Mouse (Mus musculus) inflammation-experienced regulatory T-cells, adult 6 months (primary cell): ENCODE measurements around the gene Slc17a7. TPM values are rescaled to one million over a fixed set of nuclear protein-coding genes. Genes with fewer than 3 reads are reported as not detected.
"Not testable (repeated sequence)": the region's sequence is repeated elsewhere in the genome, so short reads cannot be mapped to it uniquely, and the experiment has no call there.

Experiments used
- ATAC-seq: one replicate; pipeline ENCODE4 v1.8.0; 2017
- polyA plus RNA-seq, 3 experiments: library from polyadenylated mRNA; unstranded; fragments of 100-300 nt; shearing (Covaris generic); gene quantifications; one replicate each; pipeline ENCODE4 v1.2.1; 2017

The Slc17a7 gene
- polyA plus RNA-seq, 3 experiments from 2014 or later, result 0.16 TPM; not detected in 2

- no peak for ATAC-seq
Observed at GRCm38 (mm10) chr7:45154993-45155514, 8.7 kb upstream of the Slc17a7 start.

DNA sequence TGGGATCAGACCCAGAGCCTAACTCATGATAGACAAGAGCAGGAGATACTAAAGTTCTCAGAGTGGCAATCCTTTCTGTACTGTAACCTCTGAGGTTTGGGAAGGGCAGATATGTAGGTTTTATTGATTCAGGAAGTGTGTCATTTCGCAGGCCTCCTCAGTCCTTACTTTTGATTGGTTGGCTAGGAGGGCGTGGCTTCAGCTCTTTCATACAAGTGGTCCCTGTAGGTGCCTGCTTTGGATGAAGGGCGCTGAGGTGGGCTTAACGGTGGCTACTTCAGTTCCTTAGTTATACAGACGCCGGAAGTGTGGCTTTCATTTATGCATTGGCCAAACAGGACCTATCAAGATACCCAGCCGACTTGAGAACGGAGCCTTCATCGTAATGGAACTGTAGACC, 8.2 kb upstream of the Slc17a7 start:
- ATAC-seq, result no peak

- no peak for ATAC-seq
Observed at GRCm38 (mm10) chr7:45156206-45156605, 7.5 kb upstream of the Slc17a7 start.

- no peak for ATAC-seq
Observed at GRCm38 (mm10) chr7:45157459-45157858, 6.3 kb upstream of the Slc17a7 start.

GRCm38 (mm10) chr7:45158991-45159390, 4.8 kb upstream of the Slc17a7 start:
- no peak for ATAC-seq

DNA sequence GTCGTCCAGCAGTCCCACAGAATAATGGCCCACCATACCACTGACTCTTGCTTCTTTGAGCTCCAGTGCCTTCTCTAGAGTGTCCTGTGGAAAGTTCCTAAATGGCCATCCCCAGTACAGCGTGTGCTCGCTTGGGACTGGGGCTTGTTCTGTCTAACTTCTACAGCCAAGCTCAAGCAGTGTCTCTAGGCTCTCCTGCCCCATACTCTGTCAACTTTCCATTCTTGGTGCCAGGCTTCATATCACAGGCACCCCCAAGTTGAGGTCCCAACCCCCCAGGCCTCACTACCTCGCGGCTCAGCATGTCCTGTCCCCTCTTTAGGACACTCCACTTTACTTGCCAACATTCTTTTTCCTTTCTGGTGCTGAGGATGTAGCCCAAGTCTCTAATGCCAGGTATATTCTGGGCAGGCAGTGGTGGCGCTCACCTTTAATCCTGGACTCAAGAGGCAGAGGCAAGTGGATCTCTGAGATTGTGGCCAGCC, 3.4 kb upstream of the Slc17a7 start:
- ATAC-seq, result no peak

- ATAC-seq, result no peak
Observed at GRCm38 (mm10) chr7:45160866-45161265, 2.9 kb upstream of the Slc17a7 start.

GRCm38 (mm10) chr7:45161612-45162473, 1.9 kb upstream of the Slc17a7 start:
- ATAC-seq, result peak; percentile 96

DNA sequence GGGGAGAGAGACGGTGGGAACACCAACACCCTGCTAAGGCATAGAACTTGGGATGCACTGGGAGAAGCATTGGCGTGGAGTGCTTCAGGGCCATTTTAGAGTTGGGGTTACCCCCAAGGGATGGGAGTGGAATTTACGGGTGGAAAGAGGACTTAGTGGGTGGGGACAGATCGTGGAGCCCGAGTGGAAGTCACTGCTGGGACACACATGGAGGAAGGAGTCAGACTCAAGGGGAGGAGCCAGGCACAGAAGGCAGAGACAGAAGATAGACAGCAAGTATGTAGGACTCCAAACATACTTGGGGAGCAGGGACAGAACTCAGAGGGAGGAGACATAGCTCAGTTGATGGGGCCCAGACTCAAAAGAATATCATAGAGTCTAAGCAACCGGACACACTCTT, 1.2 kb upstream of the Slc17a7 start:
- ATAC-seq, result no peak

DNA sequence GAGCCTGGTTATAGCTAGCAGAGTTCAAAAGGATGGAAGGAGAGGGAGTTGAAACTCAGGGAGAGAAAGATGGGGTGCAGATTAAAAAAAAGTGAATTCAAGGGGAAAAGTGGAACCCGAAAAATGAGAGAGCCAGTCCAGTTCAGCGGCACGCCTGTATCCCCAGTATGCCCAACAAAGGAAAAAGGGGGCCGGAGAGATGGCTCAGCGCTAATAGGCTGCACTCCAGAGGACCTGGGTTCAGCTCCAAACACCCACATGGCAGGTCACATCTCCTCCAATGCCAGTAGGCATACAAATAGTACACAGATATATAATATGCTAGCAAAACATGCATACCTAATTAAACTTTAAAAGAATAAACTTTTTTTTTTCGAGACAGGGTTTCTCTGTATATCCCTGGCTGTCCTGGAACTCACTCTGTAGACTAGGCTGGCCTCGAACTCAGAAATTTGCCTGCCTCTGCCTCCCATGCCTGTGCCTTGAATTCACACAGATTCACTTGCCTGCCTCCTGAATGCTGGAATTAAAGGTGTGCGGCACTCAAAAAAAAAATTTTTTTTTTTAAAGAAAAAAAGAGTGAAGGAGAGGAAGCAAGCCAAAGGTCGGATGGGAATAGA, 643 bp upstream of the Slc17a7 start:
- ATAC-seq, result no peak

DNA sequence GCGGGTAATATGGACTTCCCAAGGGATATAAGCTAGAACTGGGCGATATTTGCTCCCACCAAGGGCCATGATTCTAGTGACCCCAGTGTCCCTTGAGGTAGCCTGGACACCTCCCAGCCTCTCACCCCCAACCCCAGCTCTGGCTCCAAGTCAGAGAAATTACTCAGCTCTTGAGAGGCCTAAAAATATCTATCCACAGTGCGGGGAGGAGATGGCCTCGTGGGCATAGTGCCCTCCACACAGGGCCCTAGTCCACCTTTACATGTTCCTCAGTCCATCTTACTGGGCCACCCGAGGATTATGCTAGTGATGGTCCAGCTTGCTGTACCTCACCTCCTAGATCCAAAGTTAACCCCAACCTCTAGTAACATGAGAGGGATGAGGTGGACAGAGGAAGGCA, 1.1 kb downstream of the Slc17a7 start:
- no peak for ATAC-seq

DNA sequence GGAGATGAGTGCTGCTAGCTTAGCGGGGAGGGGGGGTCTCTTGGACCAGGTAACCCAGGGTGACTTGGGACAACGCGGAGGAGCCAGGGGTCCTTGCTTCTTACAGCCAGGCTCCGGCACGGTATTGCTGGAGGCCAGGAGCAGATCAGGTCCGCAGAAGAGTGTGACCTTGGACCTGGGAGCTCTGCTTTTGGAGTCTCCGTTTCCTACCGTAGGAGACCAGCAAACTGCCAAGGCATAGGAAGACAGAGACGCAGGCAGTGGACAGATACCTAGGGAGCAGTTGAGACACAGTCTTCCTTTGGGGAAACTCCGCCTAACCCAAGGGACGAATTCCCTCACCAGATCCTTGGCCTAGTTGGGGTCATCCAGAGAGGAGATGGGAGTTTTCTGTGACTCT, 2.0 kb downstream of the Slc17a7 start:
- no peak for ATAC-seq

DNA sequence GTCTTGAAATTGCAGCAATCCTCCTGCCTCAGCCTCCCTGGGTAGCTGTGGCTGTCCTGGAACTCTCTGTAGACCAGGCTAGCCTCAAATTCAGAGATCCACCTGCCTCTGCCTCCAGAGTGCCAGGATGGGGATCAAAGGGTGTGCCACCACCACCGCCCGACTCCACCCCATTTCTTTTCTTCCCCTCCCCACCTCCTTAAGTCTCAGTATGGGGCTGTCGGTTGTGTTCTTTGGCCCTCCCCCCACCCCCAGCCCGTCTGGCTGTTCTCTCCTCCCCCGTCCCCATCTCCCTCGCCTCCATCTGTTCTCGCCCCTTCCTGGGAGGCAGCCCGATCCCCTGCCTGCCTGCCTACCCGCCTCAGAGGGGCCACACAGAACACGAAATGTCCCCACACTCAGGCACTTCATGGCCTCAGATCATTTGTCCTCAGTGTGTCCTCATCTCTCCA, 3.2 kb downstream of the Slc17a7 start:
- ATAC-seq, result no peak

GRCm38 (mm10) chr7:45167761-45168445, 4.2 kb downstream of the Slc17a7 start:
- no peak for ATAC-seq

- ATAC-seq, result no peak
Observed at GRCm38 (mm10) chr7:45168656-45169055, 4.9 kb downstream of the Slc17a7 start.

DNA sequence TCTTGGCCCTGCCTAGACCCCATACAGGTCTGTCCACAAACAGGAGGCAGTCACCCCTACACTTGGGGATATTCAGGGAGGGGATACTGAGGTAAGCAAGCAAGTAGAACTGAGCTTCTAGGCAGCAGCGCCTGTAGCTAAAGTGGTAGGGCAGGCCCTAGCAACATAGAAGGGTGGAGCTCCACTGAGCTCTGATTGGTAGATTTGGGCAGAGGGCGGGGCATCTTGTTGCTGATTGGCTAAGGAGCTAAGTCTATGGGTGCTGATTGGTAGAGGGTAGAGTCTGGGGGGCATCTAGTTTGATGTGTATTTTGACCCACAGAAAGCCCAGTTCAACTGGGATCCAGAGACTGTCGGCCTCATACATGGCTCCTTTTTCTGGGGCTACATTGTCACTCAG, 5.7 kb downstream of the Slc17a7 start:
- no peak for ATAC-seq

- no peak for ATAC-seq
Observed at GRCm38 (mm10) chr7:45172974-45173373, 9.2 kb downstream of the Slc17a7 start.

GRCm38 (mm10) chr7:45173772-45174171, 10.0 kb downstream of the Slc17a7 start:
- not testable (repeated sequence) for ATAC-seq

- ATAC-seq, result no peak
Observed at GRCm38 (mm10) chr7:45174567-45175280, 11.0 kb downstream of the Slc17a7 start.

GRCm38 (mm10) chr7:45175398-45175797, 11.6 kb downstream of the Slc17a7 start:
- ATAC-seq, result no peak

GRCm38 (mm10) chr7:45175929-45176328, 12.2 kb downstream of the Slc17a7 start:
- no peak for ATAC-seq

- ATAC-seq, result no peak
Observed at GRCm38 (mm10) chr7:45176356-45176755, 12.6 kb downstream of the Slc17a7 start.
